Mouse (Mus musculus): ENCODE measurements around the gene Ocrl. TPM values are rescaled to one million over a fixed set of nuclear protein-coding genes. Genes with fewer than 3 reads are reported as not detected.

Ocrl gene
- 46.5 and 49.5 TPM in 2 replicates for total RNA-seq (2017)

- peak; percentile 70 to 74 for ATAC-seq (replicated peaks in 1 of 2; ENCODE audit: insufficient read depth in 1 of 2, low FRiP score in 2 of 2, low TSS enrichment in 1 of 2, low read depth in 1 of 2, poor library complexity in 2 of 2, severe bottlenecking in 2 of 2)
These were observed at the start of gene Ocrl for GRCm38 (mm10) chrX:47912306-47912792. Gene Ocrl, plus strand, starts transcription at chrX:47912387.

- ATAC-seq (replicated peaks in 1 of 2; ENCODE audit: insufficient read depth in 1 of 2, low FRiP score in 2 of 2, low TSS enrichment in 1 of 2, low read depth in 1 of 2, poor library complexity in 2 of 2, severe bottlenecking in 2 of 2), result peak; percentile 56 to 59; a peak in 3 of 4 replicates
These were observed 32.1 kb upstream of the Ocrl start for GRCm38 (mm10) chrX:47880052-47880451.

- no peak for ATAC-seq (replicated peaks in 1 of 2; ENCODE audit: insufficient read depth in 1 of 2, low FRiP score in 2 of 2, low TSS enrichment in 1 of 2, low read depth in 1 of 2, poor library complexity in 2 of 2, severe bottlenecking in 2 of 2)
These were observed 29.4 kb upstream of the Ocrl start for GRCm38 (mm10) chrX:47882813-47883212.

GRCm38 (mm10) chrX:47887401-47887800 is 24.8 kb upstream of the Ocrl start:
- ATAC-seq (replicated peaks in 1 of 2; ENCODE audit: insufficient read depth in 1 of 2, low FRiP score in 2 of 2, low TSS enrichment in 1 of 2, low read depth in 1 of 2, poor library complexity in 2 of 2, severe bottlenecking in 2 of 2), result no peak

- no peak for ATAC-seq (replicated peaks in 1 of 2; ENCODE audit: insufficient read depth in 1 of 2, low FRiP score in 2 of 2, low TSS enrichment in 1 of 2, low read depth in 1 of 2, poor library complexity in 2 of 2, severe bottlenecking in 2 of 2)
These were observed 20.8 kb upstream of the Ocrl start for GRCm38 (mm10) chrX:47891243-47891906.

- peak in 1 of 2 experiments; percentile 56; a peak in 2 of 4 replicates for ATAC-seq (replicated peaks in 1 of 2; ENCODE audit: insufficient read depth in 1 of 2, low FRiP score in 2 of 2, low TSS enrichment in 1 of 2, low read depth in 1 of 2, poor library complexity in 2 of 2, severe bottlenecking in 2 of 2)
These were observed 20.2 kb upstream of the Ocrl start for GRCm38 (mm10) chrX:47891907-47892430.

GRCm38 (mm10) chrX:47892431-47893024 is 19.7 kb upstream of the Ocrl start, which contains the start of gene Smarca1:
Gene Smarca1, minus strand, starts transcription at chrX:47892974.
- ATAC-seq (replicated peaks in 1 of 2; ENCODE audit: insufficient read depth in 1 of 2, low FRiP score in 2 of 2, low TSS enrichment in 1 of 2, low read depth in 1 of 2, poor library complexity in 2 of 2, severe bottlenecking in 2 of 2), result peak in 1 of 2 experiments; percentile 39; a peak in 1 of 4 replicates

GRCm38 (mm10) chrX:47912904-47913542 is 836 bp downstream of the Ocrl start:
- ATAC-seq (replicated peaks in 1 of 2; ENCODE audit: insufficient read depth in 1 of 2, low FRiP score in 2 of 2, low TSS enrichment in 1 of 2, low read depth in 1 of 2, poor library complexity in 2 of 2, severe bottlenecking in 2 of 2), result peak; percentile 80 to 81

GRCm38 (mm10) chrX:47913543-47913938 is 1.4 kb downstream of the Ocrl start:
- ATAC-seq (replicated peaks in 1 of 2; ENCODE audit: insufficient read depth in 1 of 2, low FRiP score in 2 of 2, low TSS enrichment in 1 of 2, low read depth in 1 of 2, poor library complexity in 2 of 2, severe bottlenecking in 2 of 2), result peak; percentile 20 to 49; a peak in 3 of 4 replicates

GRCm38 (mm10) chrX:47916831-47917230 is 4.6 kb downstream of the Ocrl start:
- no peak for ATAC-seq (replicated peaks in 1 of 2; ENCODE audit: insufficient read depth in 1 of 2, low FRiP score in 2 of 2, low TSS enrichment in 1 of 2, low read depth in 1 of 2, poor library complexity in 2 of 2, severe bottlenecking in 2 of 2)

GRCm38 (mm10) chrX:47920541-47920940 is 8.4 kb downstream of the Ocrl start:
- ATAC-seq (replicated peaks in 1 of 2; ENCODE audit: insufficient read depth in 1 of 2, low FRiP score in 2 of 2, low TSS enrichment in 1 of 2, low read depth in 1 of 2, poor library complexity in 2 of 2, severe bottlenecking in 2 of 2), result peak; percentile 51 to 53; a peak in 3 of 4 replicates

GRCm38 (mm10) chrX:47927981-47928380 is 15.8 kb downstream of the Ocrl start:
- peak; percentile 51 to 59; a peak in 3 of 4 replicates for ATAC-seq (replicated peaks in 1 of 2; ENCODE audit: insufficient read depth in 1 of 2, low FRiP score in 2 of 2, low TSS enrichment in 1 of 2, low read depth in 1 of 2, poor library complexity in 2 of 2, severe bottlenecking in 2 of 2)

- no peak for ATAC-seq (replicated peaks in 1 of 2; ENCODE audit: insufficient read depth in 1 of 2, low FRiP score in 2 of 2, low TSS enrichment in 1 of 2, low read depth in 1 of 2, poor library complexity in 2 of 2, severe bottlenecking in 2 of 2)
These were observed 18.3 kb downstream of the Ocrl start for GRCm38 (mm10) chrX:47930449-47930848.

- no peak for ATAC-seq (replicated peaks in 1 of 2; ENCODE audit: insufficient read depth in 1 of 2, low FRiP score in 2 of 2, low TSS enrichment in 1 of 2, low read depth in 1 of 2, poor library complexity in 2 of 2, severe bottlenecking in 2 of 2)
These were observed 22.2 kb downstream of the Ocrl start for GRCm38 (mm10) chrX:47934352-47934751.

GRCm38 (mm10) chrX:47936885-47937284 is 24.7 kb downstream of the Ocrl start:
- no peak for ATAC-seq (replicated peaks in 1 of 2; ENCODE audit: insufficient read depth in 1 of 2, low FRiP score in 2 of 2, low TSS enrichment in 1 of 2, low read depth in 1 of 2, poor library complexity in 2 of 2, severe bottlenecking in 2 of 2)

GRCm38 (mm10) chrX:47937740-47938139 is 25.6 kb downstream of the Ocrl start:
- ATAC-seq (replicated peaks in 1 of 2; ENCODE audit: insufficient read depth in 1 of 2, low FRiP score in 2 of 2, low TSS enrichment in 1 of 2, low read depth in 1 of 2, poor library complexity in 2 of 2, severe bottlenecking in 2 of 2), result no peak

GRCm38 (mm10) chrX:47949729-47950128 is 37.5 kb downstream of the Ocrl start:
- ATAC-seq (replicated peaks in 1 of 2; ENCODE audit: insufficient read depth in 1 of 2, low FRiP score in 2 of 2, low TSS enrichment in 1 of 2, low read depth in 1 of 2, poor library complexity in 2 of 2, severe bottlenecking in 2 of 2), result no peak

GRCm38 (mm10) chrX:47962579-47962978 is 50.4 kb downstream of the Ocrl start:
- ATAC-seq (replicated peaks in 1 of 2; ENCODE audit: insufficient read depth in 1 of 2, low FRiP score in 2 of 2, low TSS enrichment in 1 of 2, low read depth in 1 of 2, poor library complexity in 2 of 2, severe bottlenecking in 2 of 2), result no peak

Measured in hematopoietic stem cell, adult 5-6 weeks (primary cell).